Mouse (Mus musculus) lung, postnatal 0 days (tissue): ENCODE data around the gene Ccs.

Source experiments
- CTCF ChIP-seq: IDR thresholded peaks from 2 replicates; pipeline ENCODE4 v1.5.1; 2016; ENCODE audit warnings: antibody characterized with exemption, mild to moderate bottlenecking
- EP300 ChIP-seq: IDR thresholded peaks from 2 replicates; pipeline ENCODE4 v1.6.1; 2016; ENCODE audit warnings: antibody characterized with exemption, mild to moderate bottlenecking, control low read depth

DNA sequence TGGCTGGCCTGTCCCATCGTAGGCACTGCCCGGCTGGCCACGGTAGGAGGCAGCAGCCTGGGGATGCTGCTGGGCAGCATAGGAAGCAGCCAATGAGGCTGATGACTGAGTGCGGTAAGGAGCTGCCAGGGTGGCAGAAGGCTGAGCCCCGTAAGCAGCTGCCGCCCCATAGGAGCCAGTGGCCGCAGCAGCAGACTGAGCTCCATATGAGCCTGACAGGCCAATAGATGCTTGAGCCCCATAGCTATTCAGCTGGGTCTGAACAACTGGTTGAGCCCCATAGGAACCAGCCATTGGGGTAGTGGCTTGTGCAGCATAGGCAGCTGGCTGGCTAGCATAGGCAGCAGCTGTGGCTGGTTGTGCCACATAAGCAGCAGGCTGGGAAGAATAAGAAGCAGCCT lies 36.4 kb downstream of the Ccs start:
- TF ChIP-seq CTCF (no peak), EP300 (no peak)
